Comparison of ENCODE assay signal across 17 mouse cellular contexts in genomic region chr2:34110582-34110981, GRCm38 (mm10).
DNase-seq lines count a peak whose midpoint lies in the region; ATAC-seq lines count a peak whose summit lies in the region.
"Had no signal": no experiment of that assay in that cellular context is flagged by ENCODE, and none has a peak within 500 bp of the region (broad histone marks: within the 10 kb centered on the region; RNA-seq: fewer than 3 reads in every experiment).

No protein-coding gene starts in this region.

- peak; percentile 46 for DNase-seq in cerebellum, adult 11-12 months
- DNase-seq in cerebellum, adult 11 months, result no peak
- DNase-seq in ES-CJ7 (ENCODE audit: low read depth, low spot score), result peak; percentile 13
- peak; percentile 47 for DNase-seq in cerebellum, adult 9-11 months
- peak; percentile 26 to 27 for DNase-seq in cerebellum, postnatal 36 days
- DNase-seq in frontal cortex, adult 2 months (ENCODE audit: extremely low spot score in 1 of 2, low spot score in 1 of 2), result no peak
- DNase-seq: adrenal gland, postnatal 25 days; B cell, adult 2 months; gastrocnemius, postnatal 10 days; heart, adult 2 months; heart, postnatal 14 days; kidney, adult 11 months; kidney, adult 9 months had no signal

- no peak for ATAC-seq in megakaryocyte progenitor cell, adult 5-6 weeks (replicated peaks; ENCODE audit: poor library complexity)
- ATAC-seq: CD4-positive, CD25-positive, alpha-beta regulatory T cell, adult 4 months; forebrain, embryonic 15.5 days; hindbrain, postnatal 0 days had no signal

Comparison
In these comparisons a context has a peak if more than half of its experiments do, and no peak if none do; other contexts are left out.
1. DNase-seq: peak in cerebellum, adult 11-12 months (single experiment), ES-CJ7 (single experiment), cerebellum, adult 9-11 months (single experiment) and cerebellum, postnatal 36 days (2 of 2); none in cerebellum, adult 11 months (single experiment) and frontal cortex, adult 2 months (0 of 2).